Mouse (Mus musculus): ENCODE measurements around the gene Dusp2. TPM values are rescaled to one million over a fixed set of nuclear protein-coding genes. Genes with fewer than 3 reads are reported as not detected.

Gene Dusp2
- total RNA-seq, 2 experiments from 2014 or later, result 18.4 to 33.5 TPM

GRCm38 (mm10) chr2:127319071-127319470, 16.9 kb upstream of the Dusp2 start:
- ATAC-seq (replicated peaks; ENCODE audit: low FRiP score, low TSS enrichment, poor library complexity, severe bottlenecking), result no peak

GRCm38 (mm10) chr2:127322671-127323285, 13.2 kb upstream of the Dusp2 start:
- no peak for ATAC-seq (replicated peaks; ENCODE audit: low FRiP score, low TSS enrichment, poor library complexity, severe bottlenecking)

- no peak for ATAC-seq (replicated peaks; ENCODE audit: low FRiP score, low TSS enrichment, poor library complexity, severe bottlenecking)
These were observed 12.3 kb upstream of the Dusp2 start for GRCm38 (mm10) chr2:127323667-127324066.

DNA sequence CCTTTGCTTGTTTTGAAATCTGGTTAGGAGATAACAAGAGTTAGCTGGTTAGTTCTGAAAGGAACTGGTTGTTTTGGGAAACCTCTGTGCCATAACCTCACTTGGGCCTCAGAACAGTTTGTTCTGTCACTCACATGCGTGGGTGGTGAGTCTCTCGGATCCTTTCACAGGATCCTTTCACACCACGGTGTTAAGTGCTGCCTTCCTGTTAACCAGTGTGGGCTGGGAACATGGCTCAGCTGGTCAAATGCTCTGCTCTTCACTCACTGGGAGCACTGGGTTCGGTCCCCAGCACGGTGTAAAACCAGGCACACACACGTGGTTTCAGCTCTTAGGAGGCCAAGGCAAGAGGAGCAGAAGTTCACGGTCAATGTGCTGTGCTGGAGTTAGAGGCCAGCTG, 11.5 kb upstream of the Dusp2 start:
- ATAC-seq (replicated peaks; ENCODE audit: low FRiP score, low TSS enrichment, poor library complexity, severe bottlenecking), result no peak

DNA sequence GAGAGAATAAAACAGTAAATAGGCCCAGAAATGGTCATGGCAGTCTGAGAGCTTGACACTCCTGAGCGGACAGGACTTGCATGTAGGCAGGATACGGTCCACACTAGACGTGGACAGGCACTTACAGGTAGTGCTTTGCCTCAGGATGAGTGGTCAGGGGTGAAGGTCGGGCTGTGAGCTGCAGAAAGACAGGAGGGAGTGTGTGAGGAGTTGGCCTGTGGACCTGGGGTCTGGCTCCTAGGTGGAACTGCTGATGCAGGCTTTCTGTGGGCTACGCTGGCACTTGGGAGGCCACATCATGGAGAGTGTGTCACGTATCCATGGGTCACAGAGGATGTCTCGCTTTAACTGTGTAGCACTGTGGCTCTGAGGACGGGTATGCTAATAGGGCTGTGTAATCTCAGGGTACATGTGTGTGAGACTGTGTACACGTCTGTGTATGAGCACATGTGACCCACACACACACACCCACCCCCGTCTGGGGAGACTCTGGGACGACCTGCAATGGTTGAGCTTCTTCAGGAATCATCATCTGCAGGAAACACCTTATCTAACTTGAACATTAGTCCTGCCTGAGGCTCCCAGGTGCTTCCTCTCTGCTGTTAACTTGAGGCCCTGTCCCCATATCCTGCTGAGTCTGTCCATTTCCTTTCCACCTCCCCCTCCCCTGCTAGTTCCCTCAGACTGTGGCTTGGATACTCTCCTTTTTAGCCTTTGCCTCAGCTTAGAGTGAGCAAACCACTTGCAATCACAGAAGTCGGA, 7.7 kb upstream of the Dusp2 start:
- ATAC-seq (replicated peaks; ENCODE audit: low FRiP score, low TSS enrichment, poor library complexity, severe bottlenecking), result peak; percentile 58

GRCm38 (mm10) chr2:127332807-127333570, 3.0 kb upstream of the Dusp2 start:
- ATAC-seq (replicated peaks; ENCODE audit: low FRiP score, low TSS enrichment, poor library complexity, severe bottlenecking), result no peak

- ATAC-seq (replicated peaks; ENCODE audit: low FRiP score, low TSS enrichment, poor library complexity, severe bottlenecking), result no peak
These were observed 1.9 kb upstream of the Dusp2 start for GRCm38 (mm10) chr2:127333945-127334603.

DNA sequence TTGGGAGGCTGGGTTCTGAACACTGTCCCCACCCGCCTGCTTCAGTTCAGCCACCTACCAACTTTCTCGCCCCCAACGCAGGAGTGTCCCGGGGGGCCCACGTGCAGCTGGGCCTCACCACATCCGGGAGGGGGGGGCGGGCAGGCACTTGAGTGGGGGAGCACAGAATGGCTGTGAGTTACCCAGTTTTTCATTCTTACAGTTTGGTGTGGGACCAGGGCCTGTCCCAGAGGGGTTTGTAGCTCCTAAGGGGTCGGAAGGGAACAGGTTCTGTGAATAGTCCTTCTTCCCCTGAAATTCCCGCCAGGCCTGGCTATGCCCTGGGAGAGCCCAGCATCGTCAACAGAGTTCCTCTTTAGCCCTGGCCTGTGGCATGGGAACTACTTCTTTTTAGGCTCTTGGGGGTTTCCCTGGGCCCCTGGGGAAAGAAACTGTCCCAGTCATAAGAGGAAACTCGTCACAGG, 849 bp upstream of the Dusp2 start:
- no peak for ATAC-seq (replicated peaks; ENCODE audit: low FRiP score, low TSS enrichment, poor library complexity, severe bottlenecking)

DNA sequence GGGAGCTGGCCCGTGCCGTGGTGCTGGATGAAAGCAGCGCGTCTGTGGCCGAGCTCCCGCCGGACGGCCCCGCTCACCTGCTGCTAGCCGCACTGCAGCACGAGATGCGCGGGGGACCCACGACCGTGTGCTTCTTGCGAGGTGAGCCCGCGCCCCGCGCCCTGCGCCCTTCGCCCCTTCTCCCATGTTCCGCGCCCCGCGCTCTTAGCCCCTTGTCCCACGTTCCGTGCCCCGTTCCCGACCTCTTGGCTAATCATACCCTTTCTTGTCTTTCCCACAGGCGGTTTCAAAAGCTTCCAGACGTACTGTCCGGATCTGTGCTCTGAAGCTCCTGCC, 506 bp downstream of the Dusp2 start:
- ATAC-seq (replicated peaks; ENCODE audit: low FRiP score, low TSS enrichment, poor library complexity, severe bottlenecking), result no peak

GRCm38 (mm10) chr2:127336885-127337284, 926 bp downstream of the Dusp2 start:
- ATAC-seq (replicated peaks; ENCODE audit: low FRiP score, low TSS enrichment, poor library complexity, severe bottlenecking), result no peak

- peak; percentile 53 for ATAC-seq (replicated peaks; ENCODE audit: low FRiP score, low TSS enrichment, poor library complexity, severe bottlenecking)
These were observed 1.6 kb downstream of the Dusp2 start for GRCm38 (mm10) chr2:127337531-127337930.

GRCm38 (mm10) chr2:127338012-127338411, 2.1 kb downstream of the Dusp2 start:
- ATAC-seq (replicated peaks; ENCODE audit: low FRiP score, low TSS enrichment, poor library complexity, severe bottlenecking), result no peak

- ATAC-seq (replicated peaks; ENCODE audit: low FRiP score, low TSS enrichment, poor library complexity, severe bottlenecking), result no peak
These were observed 2.5 kb downstream of the Dusp2 start, which contains the start of gene Astl for GRCm38 (mm10) chr2:127338416-127338815. Gene Astl, plus strand, starts transcription at chr2:127338639.

GRCm38 (mm10) chr2:127338833-127339232, 2.9 kb downstream of the Dusp2 start:
- ATAC-seq (replicated peaks; ENCODE audit: low FRiP score, low TSS enrichment, poor library complexity, severe bottlenecking), result peak; percentile 29; the same call in 1 of the 2 replicates

GRCm38 (mm10) chr2:127339262-127339661, 3.3 kb downstream of the Dusp2 start:
- no peak for ATAC-seq (replicated peaks; ENCODE audit: low FRiP score, low TSS enrichment, poor library complexity, severe bottlenecking)

DNA sequence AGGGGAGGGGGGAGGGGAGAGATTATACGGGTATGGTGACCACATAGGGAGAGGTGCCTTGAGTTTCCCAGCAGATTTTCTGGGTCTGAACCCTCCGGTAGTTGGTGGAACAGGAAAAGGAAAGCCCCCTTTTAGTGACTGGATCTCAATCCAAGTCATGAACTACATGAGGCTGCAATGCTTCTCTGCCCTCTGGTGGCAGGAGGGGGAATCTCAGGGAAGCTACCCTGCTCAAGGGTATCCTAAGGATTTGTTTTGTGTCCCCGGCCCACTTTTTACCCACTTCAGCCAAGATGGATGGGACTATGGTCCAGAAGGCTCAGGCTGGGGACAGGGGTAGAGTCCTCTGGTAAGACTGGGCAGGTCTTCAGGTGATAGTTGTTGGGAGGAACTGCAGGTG, 5.2 kb downstream of the Dusp2 start:
- ATAC-seq (replicated peaks; ENCODE audit: low FRiP score, low TSS enrichment, poor library complexity, severe bottlenecking), result 0 out of 2 replicates have a peak, but pooled peaks have one; percentile 19

- ATAC-seq (replicated peaks; ENCODE audit: low FRiP score, low TSS enrichment, poor library complexity, severe bottlenecking), result no peak
These were observed 10.4 kb downstream of the Dusp2 start for GRCm38 (mm10) chr2:127346334-127346733.

DNA sequence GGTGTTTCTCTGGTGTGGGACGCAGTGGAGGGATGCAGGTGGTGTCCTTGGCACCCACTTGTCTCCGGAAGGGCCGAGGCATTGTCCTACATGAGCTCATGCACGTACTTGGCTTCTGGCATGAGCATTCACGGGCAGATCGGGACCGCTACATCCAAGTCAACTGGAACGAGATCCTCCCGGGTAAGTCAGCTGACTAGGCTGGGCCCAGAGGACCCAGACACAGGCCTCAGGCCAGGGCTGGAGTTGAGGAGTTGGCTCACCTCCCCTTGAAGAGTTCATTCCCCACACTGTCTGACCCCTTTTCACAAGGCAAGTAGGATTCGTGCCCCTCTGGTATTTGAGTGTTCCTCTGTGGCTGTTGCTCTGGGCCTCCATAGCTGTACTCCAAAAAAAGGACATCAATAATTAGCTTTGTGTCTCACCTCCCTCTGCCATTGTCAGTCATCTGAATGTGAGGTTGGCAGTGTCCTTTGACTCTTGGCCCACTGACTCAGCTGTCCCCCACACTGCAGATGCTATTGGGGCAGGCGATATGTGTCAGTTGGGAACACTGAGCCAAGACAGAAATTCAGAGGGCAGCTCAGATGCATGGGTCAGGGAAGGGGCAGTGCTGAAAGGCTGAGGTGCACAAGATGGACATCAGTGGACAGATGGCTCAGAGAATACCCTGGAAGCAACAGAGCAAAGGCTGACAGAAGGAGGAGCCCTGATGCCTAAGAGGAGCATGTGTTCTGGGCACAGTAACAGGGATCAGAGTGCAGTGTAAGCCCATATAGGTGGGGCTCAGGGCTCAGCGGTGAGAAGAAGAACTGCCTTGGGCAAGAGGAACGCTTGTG, 11.4 kb downstream of the Dusp2 start:
- no peak for ATAC-seq (replicated peaks; ENCODE audit: low FRiP score, low TSS enrichment, poor library complexity, severe bottlenecking)

- no peak for ATAC-seq (replicated peaks; ENCODE audit: low FRiP score, low TSS enrichment, poor library complexity, severe bottlenecking)
These were observed 17.9 kb downstream of the Dusp2 start for GRCm38 (mm10) chr2:127353881-127354280.

Data from megakaryocyte-erythroid progenitor cell, adult 5-6 weeks (primary cell).